Comparison of ENCODE assay signal across 8 mouse cellular contexts in the genomic region with DNA sequence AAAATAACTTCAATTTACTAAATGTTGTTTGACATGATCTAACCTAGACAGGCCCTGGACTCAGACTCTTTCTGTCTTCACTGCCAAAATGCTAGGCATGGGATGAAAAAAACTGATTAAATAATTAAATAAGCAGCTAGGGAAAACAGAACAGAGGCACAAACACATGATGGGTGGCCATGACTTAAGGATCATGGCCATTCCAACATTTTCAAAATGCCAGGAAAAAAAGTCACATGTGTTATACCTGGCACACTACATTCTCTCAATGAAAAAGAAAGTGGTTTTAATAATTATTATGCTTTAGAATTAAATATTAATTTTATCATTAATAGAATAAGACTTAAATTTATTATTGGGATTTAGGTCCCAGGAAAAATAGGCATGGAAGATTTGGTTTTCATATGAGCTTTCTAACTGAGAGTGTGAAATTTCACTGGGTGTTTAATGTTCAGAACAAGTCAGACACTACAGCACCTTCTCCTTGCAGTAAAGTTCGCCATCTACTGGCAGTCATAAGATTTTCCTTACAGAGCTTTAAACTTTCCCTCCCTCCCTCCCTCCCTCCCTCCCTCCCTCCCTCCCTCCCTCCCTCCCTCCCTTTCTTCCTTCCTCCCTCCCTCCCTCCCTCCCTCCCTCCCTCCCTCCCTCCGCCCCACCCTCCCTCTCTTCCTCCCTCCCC. TPM values are rescaled to one million over a fixed set of nuclear protein-coding genes. Genes with fewer than 3 reads are reported as not detected.
DNase-seq lines count a peak whose midpoint lies in the region.

No protein-coding gene starts in this region.

- intact Hi-C loops in heart, postnatal 10 days (cut with DNase I), result loop anchor here (1.0 kb wide), 1 partner anchor 27 kb away; no protein-coding TSS in a partner anchor

- peak; percentile 19 to 41 for DNase-seq in heart, postnatal 10 days
- no peak for DNase-seq in heart, adult 8-10 months (ENCODE audit: low spot score)
- peak; percentile 63 for DNase-seq in ES-CJ7 (ENCODE audit: low read depth, low spot score)
- DNase-seq in embryo, embryonic 11.5 days (ENCODE audit: low read depth, low spot score), result peak; percentile 17
- DNase-seq in mesoderm, embryonic 11.5 days (ENCODE audit: low read depth, low spot score), result peak; percentile 39
- DNase-seq in spleen, postnatal 10 days (ENCODE audit: low spot score in 2 of 2), result no peak
- DNase-seq in testis, postnatal 14 days (ENCODE audit: low spot score), result no peak
- no peak for DNase-seq in layer of hippocampus, postnatal 25 days (ENCODE audit: extremely low spot score in 1 of 2, low spot score in 1 of 2)

RNA-seq across cellular contexts. Expression of a gene that starts 36.6 kb away (rescaled TPM):
- under 1 TPM; 0.10 to 0.43 TPM for total RNA-seq in heart, postnatal 10 days (2021)
- 1 to 10 TPM in 1 of 4 experiments, under 1 TPM in 3; 0.22 to 1.1 (median 0.62) TPM for total RNA-seq in heart, adult 8-10 months (2022)
- total RNA-seq in layer of hippocampus, postnatal 25 days (2021), result under 1 TPM; 0.57 to 0.61 TPM

Comparison
In these comparisons a context has a peak if more than half of its experiments do, and no peak if none do; other contexts are left out.
1. DNase-seq: peak in heart, postnatal 10 days (2 of 2), ES-CJ7 (single experiment), embryo, embryonic 11.5 days (single experiment) and mesoderm, embryonic 11.5 days (single experiment); none in heart, adult 8-10 months (single experiment), spleen, postnatal 10 days (0 of 2), testis, postnatal 14 days (single experiment) and layer of hippocampus, postnatal 25 days (0 of 2).